Mouse (Mus musculus) cortical plate, adult 2 months (tissue): ENCODE data around the gene Vegfa.

Source experiments
- CTCF ChIP-seq: fragments of 200-500 bp; IDR thresholded peaks from 2 replicates; pipeline ENCODE4 v1.5.1; 2011; ENCODE audit warnings: mild to moderate bottlenecking, control low read depth, low read length; ENCODE audit not compliant: insufficient read depth; ENCODE audit errors: extremely low read depth
- POLR2A ChIP-seq: fragments of 200-500 bp; IDR thresholded peaks from 2 replicates; pipeline ENCODE4 v1.6.1; 2011; ENCODE audit warnings: mild to moderate bottlenecking, low read length, control low read depth; ENCODE audit not compliant: insufficient read depth; ENCODE audit errors: extremely low read depth

DNA sequence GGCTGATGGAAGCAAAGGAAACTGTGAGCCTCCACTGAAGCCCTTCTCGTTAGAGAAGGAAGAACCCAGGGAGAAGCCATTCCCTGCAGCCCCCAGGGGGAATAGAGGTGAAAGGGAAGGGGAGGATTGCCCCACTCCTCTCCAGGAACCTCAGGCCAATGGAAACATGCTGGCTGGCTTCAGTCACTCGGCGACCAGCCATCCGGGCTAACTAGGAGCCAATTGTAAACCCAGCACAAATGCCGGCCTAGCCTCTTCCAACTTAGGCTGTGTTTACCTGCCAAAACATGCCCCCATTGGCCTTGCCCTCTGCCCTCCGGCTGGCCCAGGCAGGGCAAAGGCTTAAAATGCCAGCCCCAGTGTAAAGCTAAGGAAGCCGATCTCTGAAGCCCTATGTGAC, 24.1 kb upstream of the Vegfa start:
- TF ChIP-seq CTCF (no peak), POLR2A (no peak)
